Mouse (Mus musculus) right cerebral cortex, adult 2 months (tissue): ENCODE data around the gene Snapc5.
"Not testable (repeated sequence)": the region's sequence is repeated elsewhere in the genome, so short reads cannot be mapped to it uniquely, and the experiment has no call there.

ENCODE experiments used
- DNase-seq, 2 experiments: peaks; one replicate each; pipeline ENCODE4 v3.0.0; 2021 to 2022; ENCODE audit warnings: low spot score in 2 of 2

The Snapc5 gene

DNA sequence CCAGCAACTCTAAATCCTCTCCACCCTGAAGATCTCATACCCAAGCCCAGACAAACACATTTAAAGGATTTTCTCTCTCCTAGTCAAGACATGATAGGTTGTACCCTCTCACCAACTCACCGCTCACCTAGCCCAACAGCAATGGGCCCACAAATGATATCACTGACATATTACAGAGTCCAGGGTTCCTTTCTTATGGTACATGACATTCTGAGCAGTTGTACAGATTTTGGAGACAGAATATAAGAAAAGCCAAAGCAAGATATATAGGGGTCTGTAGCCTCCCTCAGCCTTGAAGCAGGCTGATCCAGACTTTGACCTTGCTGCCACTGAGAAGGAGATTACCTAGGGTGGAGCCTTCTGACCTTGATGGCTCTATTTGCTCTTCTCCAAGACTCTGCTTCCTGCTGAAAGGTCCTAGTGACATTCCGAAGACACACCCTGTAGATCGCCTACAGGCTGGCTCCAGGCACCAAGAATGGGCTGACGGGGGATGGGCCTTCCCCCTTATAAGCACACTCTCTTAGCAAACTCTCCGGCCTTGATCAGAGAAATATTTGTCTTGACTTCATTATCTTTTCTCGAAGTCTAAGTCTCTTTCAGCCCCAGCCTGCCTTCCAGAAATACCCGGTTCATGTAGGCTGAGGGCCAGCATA, 19.8 kb downstream of the Snapc5 start:
- DNase-seq, result not testable (repeated sequence)

GRCm38 (mm10) chr9:64199897-64200296, 20.8 kb downstream of the Snapc5 start:
- no peak for DNase-seq

- no peak for DNase-seq
These were observed 23.3 kb downstream of the Snapc5 start for GRCm38 (mm10) chr9:64202331-64202730.

GRCm38 (mm10) chr9:64202866-64203265, 23.8 kb downstream of the Snapc5 start:
- DNase-seq, result no peak

- DNase-seq, result no peak
These were observed 28.5 kb downstream of the Snapc5 start for GRCm38 (mm10) chr9:64207509-64208084.

GRCm38 (mm10) chr9:64214452-64214851, 35.4 kb downstream of the Snapc5 start:
- DNase-seq, result no peak

- no peak for DNase-seq
These were observed 37.0 kb downstream of the Snapc5 start for GRCm38 (mm10) chr9:64216090-64216489.

DNA sequence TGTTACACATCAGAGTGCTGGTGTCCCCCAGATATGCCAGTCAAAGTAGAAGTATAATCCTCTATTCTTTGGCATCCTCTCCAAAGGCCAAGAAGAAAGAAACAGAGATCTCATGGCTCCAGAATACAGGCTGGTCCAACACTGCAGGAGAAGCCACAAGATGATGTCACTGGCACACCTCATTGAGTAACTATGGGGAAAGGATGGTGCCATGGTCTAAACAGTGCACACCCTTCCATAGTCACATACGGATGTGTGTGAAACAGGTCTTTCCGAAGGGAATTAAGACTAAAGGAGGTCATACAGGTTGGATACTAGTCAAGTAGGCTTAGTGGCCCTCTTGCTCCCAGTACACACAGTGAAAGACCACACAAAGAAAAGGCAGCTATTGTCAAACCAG, 37.6 kb downstream of the Snapc5 start:
- DNase-seq, result no peak

DNA sequence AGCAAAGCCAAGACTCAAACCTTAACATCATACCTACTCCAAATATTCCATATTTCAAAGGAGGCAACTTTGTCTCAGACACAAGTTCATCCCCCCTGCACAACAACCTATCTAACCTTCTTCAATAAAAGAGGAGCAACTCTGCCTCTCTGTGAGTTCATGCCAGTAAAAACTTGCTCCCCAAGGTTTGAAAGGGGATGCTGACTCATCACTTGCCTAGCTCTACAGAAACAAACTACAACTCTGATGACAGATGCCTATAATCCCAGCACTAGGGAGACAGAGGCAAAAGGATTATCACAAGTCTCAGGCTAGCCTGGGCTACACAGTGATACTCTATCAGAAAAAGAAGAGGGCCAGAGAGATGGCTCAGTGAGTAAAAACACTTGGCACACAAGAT, 38.8 kb downstream of the Snapc5 start:
- DNase-seq, result no peak

- no peak for DNase-seq
These were observed 40.2 kb downstream of the Snapc5 start for GRCm38 (mm10) chr9:64219305-64219704.

GRCm38 (mm10) chr9:64219772-64220420, 40.8 kb downstream of the Snapc5 start:
- no peak for DNase-seq

DNA sequence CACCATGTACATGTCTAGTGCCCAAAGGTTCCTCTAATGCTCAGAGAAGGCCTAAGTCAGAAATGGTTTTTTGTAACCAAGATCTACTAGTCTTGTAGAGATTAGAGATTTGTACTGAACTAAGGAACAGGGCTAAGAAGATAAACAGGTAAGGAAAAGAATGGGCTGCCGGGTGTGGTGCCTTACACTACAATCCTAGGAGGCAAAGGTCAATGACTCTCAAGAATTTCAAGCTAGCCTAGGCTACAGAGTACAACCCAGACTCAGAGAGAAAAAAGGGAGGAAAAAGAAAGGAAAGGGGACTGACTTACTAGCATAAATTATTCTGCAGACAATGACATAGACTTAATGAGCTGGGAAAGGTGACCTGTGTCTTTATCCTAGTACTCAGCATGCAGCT, 41.5 kb downstream of the Snapc5 start:
- DNase-seq, result no peak

GRCm38 (mm10) chr9:64221480-64221879, 42.4 kb downstream of the Snapc5 start:
- peak; percentile 64 for DNase-seq

DNA sequence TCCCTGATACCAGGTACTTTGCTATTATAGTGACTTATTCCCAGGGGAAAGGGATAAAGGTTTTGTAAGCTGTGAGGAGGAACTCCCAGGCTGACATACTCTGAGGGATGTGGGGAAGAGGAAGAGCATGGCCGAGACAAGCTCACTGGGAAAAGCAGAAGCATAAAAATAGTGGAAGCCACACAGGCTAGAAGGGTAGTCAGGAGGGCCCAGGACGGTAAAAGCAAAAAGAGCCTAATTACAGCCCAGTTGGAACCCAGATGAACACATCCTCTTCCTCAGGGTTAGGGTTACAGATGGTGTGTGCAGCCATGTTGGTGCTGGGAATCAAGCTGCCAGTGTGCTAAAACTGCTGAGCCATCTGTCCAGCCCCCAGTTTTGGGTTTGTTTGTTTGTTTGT, 43.0 kb downstream of the Snapc5 start:
- no peak for DNase-seq

DNA sequence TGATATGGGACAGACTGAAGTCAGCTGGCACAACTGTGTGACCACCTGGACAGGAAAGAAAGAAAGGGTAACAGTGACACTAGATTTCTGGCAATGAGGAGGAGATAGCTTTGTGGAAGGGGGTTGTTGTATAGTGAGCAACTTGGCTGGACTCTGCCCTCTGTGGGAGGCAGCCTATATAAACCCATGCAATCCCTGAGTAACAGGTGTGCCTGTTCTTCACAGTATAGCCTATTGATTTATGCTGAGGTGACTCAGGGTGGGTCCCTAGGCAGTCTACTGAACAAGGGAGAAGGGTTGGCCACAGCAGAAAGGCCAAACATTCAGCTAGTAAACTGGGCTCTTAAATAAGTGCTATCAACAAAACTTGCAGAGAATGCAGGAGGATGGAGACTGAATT, 46.7 kb downstream of the Snapc5 start:
- DNase-seq, result no peak

DNA sequence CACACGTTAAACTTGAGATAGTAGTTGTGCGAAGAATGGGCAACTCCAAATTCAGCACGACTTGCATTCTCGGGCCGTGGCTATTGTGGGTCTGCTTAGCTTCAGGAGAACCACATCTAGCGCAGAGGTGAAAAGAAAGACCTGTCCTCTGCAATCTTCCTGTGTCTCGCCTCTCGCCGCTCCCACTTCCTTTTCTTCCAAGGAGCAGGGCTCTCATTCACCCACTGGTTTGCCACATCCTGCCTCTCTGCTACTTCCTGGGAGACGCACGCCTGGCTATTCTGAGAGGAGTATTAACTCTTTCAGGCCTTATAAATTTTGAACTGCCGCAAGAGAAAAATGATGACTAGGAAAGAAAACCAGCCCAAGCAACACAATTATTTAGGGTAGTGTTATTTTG, 48.7 kb downstream of the Snapc5 start:
- DNase-seq, result no peak

DNA sequence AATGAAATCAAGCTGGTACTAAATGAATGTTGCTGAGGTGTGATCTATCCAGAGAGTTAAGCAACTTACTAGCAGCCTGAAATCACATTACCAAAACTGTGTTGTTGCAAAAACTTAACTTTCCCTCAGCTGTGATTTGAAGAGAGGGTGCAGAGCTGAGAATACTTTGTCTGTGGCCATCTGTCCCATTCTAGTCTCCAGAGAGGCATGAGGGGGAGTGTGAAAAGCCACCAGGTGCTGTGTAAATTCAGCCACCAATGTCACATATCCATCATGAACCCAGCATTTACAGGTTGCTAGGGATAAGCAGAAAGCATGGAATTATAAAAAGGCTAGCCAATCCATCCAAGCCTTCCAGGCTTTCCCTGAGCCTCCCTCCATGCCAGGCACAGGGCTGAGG, 49.9 kb downstream of the Snapc5 start:
- DNase-seq, result peak; percentile 36 to 46

- peak in 1 of 2 experiments; percentile 24 for DNase-seq
These were observed 52.1 kb downstream of the Snapc5 start for GRCm38 (mm10) chr9:64231171-64231570.

GRCm38 (mm10) chr9:64231674-64232073, 52.6 kb downstream of the Snapc5 start:
- DNase-seq, result peak in 1 of 2 experiments; percentile 21

DNA sequence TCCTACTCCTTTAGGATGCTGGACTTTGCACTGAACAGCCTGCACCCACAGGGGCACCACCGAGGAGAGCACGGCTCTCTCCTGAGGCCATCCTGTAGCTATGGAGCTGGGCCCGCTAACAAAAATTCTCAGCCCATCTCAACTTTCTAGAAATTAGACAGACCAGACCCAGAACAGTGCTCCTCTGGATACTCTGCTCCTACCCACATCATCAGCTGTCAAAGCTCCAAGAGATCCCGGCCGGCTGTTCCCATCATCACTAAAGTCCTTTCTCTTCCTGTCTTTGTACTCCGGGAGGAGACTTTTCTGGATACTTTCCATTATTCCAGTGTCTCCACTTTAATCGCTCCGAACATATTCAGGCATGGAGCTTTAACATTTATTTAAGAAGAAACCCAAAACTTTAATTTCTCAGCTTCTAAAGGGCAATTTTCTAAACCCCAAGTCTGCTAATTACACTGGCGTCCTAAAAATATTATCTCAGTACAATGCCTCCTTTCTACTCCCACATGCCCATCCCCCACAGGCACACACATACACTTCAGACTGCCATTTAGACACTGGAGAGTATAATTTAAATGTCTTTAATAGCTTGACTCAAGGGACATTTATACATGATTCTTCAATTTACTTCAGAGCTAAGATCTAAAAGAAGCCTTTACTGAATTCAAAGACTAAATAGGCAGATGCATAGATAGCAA, 53.3 kb downstream of the Snapc5 start:
- DNase-seq, result no peak
